Mouse (Mus musculus): ENCODE measurements around the gene Nrcam. TPM values are rescaled to one million over a fixed set of nuclear protein-coding genes. Genes with fewer than 3 reads are reported as not detected.

Nrcam gene
- polyA plus RNA-seq, 2 experiments, result 0.06 to 0.23 TPM

- ATAC-seq (ENCODE audit: insufficient read depth) (no peak), DNase-seq (ENCODE audit: low read depth in 3 of 3, low spot score in 3 of 3) (no peak)
- no peaks in the 10 kb centered on the region for H3K27me3 ChIP-seq (ENCODE audit: control insufficient read depth, insufficient read depth, low read length)
- H3K36me3 ChIP-seq (replicated peaks; ENCODE audit: control insufficient read depth, insufficient read depth, low read depth), result no peaks in the 10 kb centered on the region
- H3K4me2 ChIP-seq (ENCODE audit: low read depth), result no peak overlapping the region
- no peaks in the 10 kb centered on the region for H3K4me1 ChIP-seq (replicated peaks; ENCODE audit: control insufficient read depth in 2 of 2, insufficient read depth in 2 of 2, low read length in 1 of 2)
- H3K9ac ChIP-seq (replicated peaks), result no peak overlapping the region
- no peaks in the 10 kb centered on the region for H3K9me3 ChIP-seq (ENCODE audit: control insufficient read depth, low read length)
- H3K27ac ChIP-seq, result no peak overlapping the region
- 42% methylated on average over 5 of the region's 5 CpGs for whole genome bisulfite sequencing (ENCODE audit: insufficient replicate concordance)
- no peak overlapping the region for H3K4me3 ChIP-seq (ENCODE audit: insufficient read depth in 1 of 2, low read depth in 2 of 2, low read length in 2 of 2)
- TF ChIP-seq EP300 (IDR thresholded peaks at IDR 0.05; ENCODE audit: low read depth) (no peak), CTCF (IDR thresholded peaks at IDR 0.05; ENCODE audit: low read depth) (no peak)
Measured at GRCm38 (mm10) chr12:44397782-44398181, 69.1 kb downstream of the Nrcam start.

GRCm38 (mm10) chr12:44402134-44402533 is 73.4 kb downstream of the Nrcam start:
- H3K4me2 ChIP-seq (ENCODE audit: low read depth), result no peak overlapping the region

GRCm38 (mm10) chr12:44403270-44403669 is 74.6 kb downstream of the Nrcam start:
- no peak overlapping the region for H3K4me2 ChIP-seq (ENCODE audit: low read depth)
- no peak overlapping the region for H3K9ac ChIP-seq (replicated peaks)
- DNase-seq (ENCODE audit: low read depth in 3 of 3, low spot score in 3 of 3), result no peak
- no peaks in the 10 kb centered on the region for H3K4me1 ChIP-seq (replicated peaks; ENCODE audit: control insufficient read depth in 2 of 2, insufficient read depth in 2 of 2, low read length in 1 of 2)
- H3K4me3 ChIP-seq (ENCODE audit: insufficient read depth in 1 of 2, low read depth in 2 of 2, low read length in 2 of 2), result no peak overlapping the region
- H3K36me3 ChIP-seq (replicated peaks; ENCODE audit: control insufficient read depth, insufficient read depth, low read depth), result no peaks in the 10 kb centered on the region
- ATAC-seq (ENCODE audit: insufficient read depth), result no peak
- H3K27ac ChIP-seq, result no peak overlapping the region
- WGBS (ENCODE audit: insufficient replicate concordance), result 61% methylated on average over 1 of the region's 1 CpGs
- TF ChIP-seq EP300 (IDR thresholded peaks at IDR 0.05; ENCODE audit: low read depth) (no peak), CTCF (IDR thresholded peaks at IDR 0.05; ENCODE audit: low read depth) (no peak)
- H3K27me3 ChIP-seq (ENCODE audit: control insufficient read depth, insufficient read depth, low read length), result no peaks in the 10 kb centered on the region
- H3K9me3 ChIP-seq (ENCODE audit: control insufficient read depth, low read length), result no peaks in the 10 kb centered on the region

More at GRCm38 (mm10) chr12:44402134-44402533, 73.4 kb downstream of the Nrcam start:
- Histone ChIP-seq H3K9me3 (ENCODE audit: control insufficient read depth, low read length) (no peaks in the 10 kb centered on the region), H3K36me3 (replicated peaks; ENCODE audit: control insufficient read depth, insufficient read depth, low read depth) (no peaks in the 10 kb centered on the region), H3K9ac (replicated peaks) (no peak overlapping the region), H3K4me3 (ENCODE audit: insufficient read depth in 1 of 2, low read depth in 2 of 2, low read length in 2 of 2) (no peak overlapping the region), H3K4me1 (replicated peaks; ENCODE audit: control insufficient read depth in 2 of 2, insufficient read depth in 2 of 2, low read length in 1 of 2) (no peaks in the 10 kb centered on the region), H3K27ac (no peak overlapping the region), H3K27me3 (ENCODE audit: control insufficient read depth, insufficient read depth, low read length) (no peaks in the 10 kb centered on the region)
- TF ChIP-seq CTCF (IDR thresholded peaks at IDR 0.05; ENCODE audit: low read depth), result no peak
- DNase-seq (ENCODE audit: low read depth in 3 of 3, low spot score in 3 of 3) (no peak), ATAC-seq (ENCODE audit: insufficient read depth) (no peak)
- 70% methylated on average over 1 of the region's 1 CpGs for WGBS (ENCODE audit: insufficient replicate concordance)

- H3K4me2 ChIP-seq (ENCODE audit: low read depth), result no peak overlapping the region
- no peak for DNase-seq (ENCODE audit: low read depth in 3 of 3, low spot score in 3 of 3)
- no peak for ATAC-seq (ENCODE audit: insufficient read depth)
- no peaks in the 10 kb centered on the region for H3K36me3 ChIP-seq (replicated peaks; ENCODE audit: control insufficient read depth, insufficient read depth, low read depth)
- no peak overlapping the region for H3K9ac ChIP-seq (replicated peaks)
- no peaks in the 10 kb centered on the region for H3K4me1 ChIP-seq (replicated peaks; ENCODE audit: control insufficient read depth in 2 of 2, insufficient read depth in 2 of 2, low read length in 1 of 2)
- TF ChIP-seq CTCF (IDR thresholded peaks at IDR 0.05; ENCODE audit: low read depth) (no peak), EP300 (IDR thresholded peaks at IDR 0.05; ENCODE audit: low read depth) (no peak)
- H3K27ac ChIP-seq, result no peak overlapping the region
- no peaks in the 10 kb centered on the region for H3K27me3 ChIP-seq (ENCODE audit: control insufficient read depth, insufficient read depth, low read length)
- no peaks in the 10 kb centered on the region for H3K9me3 ChIP-seq (ENCODE audit: control insufficient read depth, low read length)
- no peak overlapping the region for H3K4me3 ChIP-seq (ENCODE audit: insufficient read depth in 1 of 2, low read depth in 2 of 2, low read length in 2 of 2)
- WGBS (ENCODE audit: insufficient replicate concordance), result 39% methylated on average over 3 of the region's 3 CpGs
Measured at GRCm38 (mm10) chr12:44403731-44404424, 75.2 kb downstream of the Nrcam start.

DNA sequence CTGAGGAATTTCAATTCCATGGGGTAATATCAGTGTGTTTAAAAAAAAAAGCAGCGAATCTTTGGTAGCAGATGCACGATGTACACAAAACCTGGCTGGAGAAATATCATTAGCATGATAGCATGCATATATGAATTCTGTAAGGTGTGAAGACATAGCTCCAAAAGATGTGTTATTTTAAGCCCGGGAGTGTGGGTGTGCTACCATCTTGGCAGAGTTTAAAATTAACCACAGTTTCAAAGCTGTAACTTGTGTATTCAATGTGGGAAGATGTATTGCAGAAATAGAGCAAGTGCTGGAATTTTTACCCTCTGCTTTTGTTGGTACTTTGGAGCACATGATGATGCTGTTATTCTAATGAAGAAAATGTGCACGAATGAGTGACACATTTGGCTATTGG is 81.1 kb downstream of the Nrcam start:
- H3K4me3 ChIP-seq (ENCODE audit: insufficient read depth in 1 of 2, low read depth in 2 of 2, low read length in 2 of 2), result no peak overlapping the region
- H3K4me1 ChIP-seq (replicated peaks; ENCODE audit: control insufficient read depth in 2 of 2, insufficient read depth in 2 of 2, low read length in 1 of 2), result no peaks in the 10 kb centered on the region
- ATAC-seq (ENCODE audit: insufficient read depth) (no peak), DNase-seq (ENCODE audit: low read depth in 3 of 3, low spot score in 3 of 3) (no peak)
- H3K27ac ChIP-seq, result no peak overlapping the region
- H3K9ac ChIP-seq (replicated peaks), result no peak overlapping the region
- 62% methylated on average over 4 of the region's 4 CpGs for WGBS (ENCODE audit: insufficient replicate concordance)
- H3K4me2 ChIP-seq (ENCODE audit: low read depth), result no peak overlapping the region
- H3K9me3 ChIP-seq (ENCODE audit: control insufficient read depth, low read length), result no peaks in the 10 kb centered on the region
- no peak for TF ChIP-seq EP300 (IDR thresholded peaks at IDR 0.05; ENCODE audit: low read depth)
- no peak for TF ChIP-seq CTCF (IDR thresholded peaks at IDR 0.05; ENCODE audit: low read depth)
- no peaks in the 10 kb centered on the region for H3K27me3 ChIP-seq (ENCODE audit: control insufficient read depth, insufficient read depth, low read length)
- no peaks in the 10 kb centered on the region for H3K36me3 ChIP-seq (replicated peaks; ENCODE audit: control insufficient read depth, insufficient read depth, low read depth)

Data from liver, embryonic 14.5 days (tissue).